Mouse (Mus musculus) bone marrow, adult 2 months (tissue): ENCODE data around the gene Dnah17.

ENCODE experiments used
- CTCF ChIP-seq: fragments of 200-500 bp; IDR thresholded peaks from 2 replicates; pipeline ENCODE4 v1.5.1; 2011; ENCODE audit warnings: low read length, control low read depth; ENCODE audit not compliant: control insufficient read depth, insufficient read depth
- POLR2A ChIP-seq: fragments of 200-500 bp; IDR thresholded peaks from 2 replicates; pipeline ENCODE4 v1.6.1; 2011; ENCODE audit warnings: low read depth, mild to moderate bottlenecking, control low read depth, low read length, borderline replicate concordance; ENCODE audit not compliant: control insufficient read depth

DNA sequence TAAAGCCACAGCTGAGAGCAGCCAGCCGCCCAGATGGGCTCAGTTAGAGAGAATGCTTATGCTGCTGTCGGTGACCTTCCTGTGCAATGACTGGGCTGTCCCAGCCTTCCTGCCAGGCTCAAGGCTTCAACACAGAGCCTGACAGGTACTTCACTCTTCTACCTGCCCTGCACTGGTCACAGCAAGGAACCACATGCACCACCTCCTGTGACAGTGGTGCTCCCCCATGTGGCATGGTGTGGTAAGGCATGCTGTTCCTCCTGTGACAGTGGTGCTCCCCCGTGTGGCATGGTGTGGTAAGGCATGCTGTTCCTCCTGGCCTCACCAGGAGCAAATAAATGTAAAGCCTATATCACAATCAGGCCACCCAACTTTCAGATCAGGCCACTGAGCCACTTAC lies 27.6 kb downstream of the Dnah17 start:
- TF ChIP-seq CTCF (peak; percentile 100), POLR2A (no peak)
